Mouse (Mus musculus) heart, embryonic 12.5 days (tissue): ENCODE results near the gene Matn1. TPM values are rescaled to one million over a fixed set of nuclear protein-coding genes. Genes with fewer than 3 reads are reported as not detected.

Experiments
- ATAC-seq: fragments of 200-750 bp; cut with Nextera tagmentation; 2 replicates; pipeline ENCODE4 v1.8.0; 2017; ENCODE audit warnings: moderate TSS enrichment, moderate library complexity; ENCODE audit not compliant: insufficient number of reproducible peaks, low FRiP score
- H3K27ac ChIP-seq: fragments of 300-500 bp; sonication (generic); 2 replicates; pipeline ENCODE4 v1.5.1; 2016; ENCODE audit warnings: mild to moderate bottlenecking, moderate library complexity; ENCODE audit not compliant: poor library complexity, severe bottlenecking
- H3K27me3 ChIP-seq: fragments of 300-500 bp; sonication (generic); replicated peaks from 2 replicates; pipeline ENCODE4 v1.6.1; 2016; ENCODE audit warnings: mild to moderate bottlenecking, moderate library complexity
- H3K36me3 ChIP-seq: fragments of 300-500 bp; sonication (generic); 2 replicates; pipeline ENCODE4 v1.6.1; 2016; ENCODE audit warnings: mild to moderate bottlenecking, moderate library complexity
- H3K4me1 ChIP-seq: fragments of 300-500 bp; sonication (generic); replicated peaks from 2 replicates; pipeline ENCODE4 v1.6.1; 2016; ENCODE audit warnings: mild to moderate bottlenecking
- H3K4me2 ChIP-seq: fragments of 300-500 bp; sonication (generic); 2 replicates; pipeline ENCODE4 v1.6.1; 2016; ENCODE audit warnings: mild to moderate bottlenecking, moderate library complexity
- H3K4me3 ChIP-seq: fragments of 300-500 bp; sonication (generic); 2 replicates; pipeline ENCODE4 v1.5.1; 2016; ENCODE audit warnings: mild to moderate bottlenecking
- H3K9ac ChIP-seq: fragments of 300-500 bp; sonication (generic); 2 replicates; pipeline ENCODE4 v1.6.1; 2016; ENCODE audit warnings: mild to moderate bottlenecking, moderate library complexity
- H3K9me3 ChIP-seq: fragments of 300-500 bp; sonication (generic); replicated peaks from 2 replicates; pipeline ENCODE4 v1.6.1; 2016; ENCODE audit warnings: mild to moderate bottlenecking, moderate library complexity
- WGBS: fragments of 180-500 bp; shearing (Covaris S2); methylation state at CpG from one replicate; pipeline ENCODE4 v1.1.7; 2016; 5-methylcytosine and 5-hydroxymethylcytosine counted together
- polyA plus RNA-seq: library from polyadenylated mRNA; unstranded; fragments of >200 nt; fragmentation: Nextera tagmentation; extraction: Ambion mirVana; gene quantifications from 2 replicates; pipeline ENCODE4 v1.2.1, GENCODE M21; 2016

Gene Matn1
- polyA plus RNA-seq, 1 experiment from 2014 or later = 0.08 TPM

GRCm38 (mm10) chr4:130908133-130908532 is 36.1 kb upstream of the Matn1 start:
- Histone ChIP-seq H3K9me3 (no peaks in the 10 kb centered on the region), H3K4me2 (no peak overlapping the region), H3K4me3 (no peak overlapping the region), H3K27ac (no peak overlapping the region), H3K36me3 (no peaks in the 10 kb centered on the region), H3K27me3 (no peaks in the 10 kb centered on the region), H3K9ac (no peak overlapping the region), H3K4me1 (peaks cover 46% of the 10 kb centered on the region)
- WGBS = 88% methylated on average over 10 of the region's 10 CpGs
- ATAC-seq = no peak

- Histone ChIP-seq H3K36me3 (no peaks in the 10 kb centered on the region), H3K9me3 (no peaks in the 10 kb centered on the region), H3K27me3 (no peaks in the 10 kb centered on the region), H3K27ac (no peak overlapping the region), H3K4me1 (peaks cover 43% of the 10 kb centered on the region), H3K9ac (no peak overlapping the region), H3K4me3 (no peak overlapping the region), H3K4me2 (no peak overlapping the region)
- 56% methylated on average over 17 of the region's 17 CpGs for WGBS
- ATAC-seq = no peak
Observed at GRCm38 (mm10) chr4:130909167-130909874, 34.9 kb upstream of the Matn1 start.

DNA sequence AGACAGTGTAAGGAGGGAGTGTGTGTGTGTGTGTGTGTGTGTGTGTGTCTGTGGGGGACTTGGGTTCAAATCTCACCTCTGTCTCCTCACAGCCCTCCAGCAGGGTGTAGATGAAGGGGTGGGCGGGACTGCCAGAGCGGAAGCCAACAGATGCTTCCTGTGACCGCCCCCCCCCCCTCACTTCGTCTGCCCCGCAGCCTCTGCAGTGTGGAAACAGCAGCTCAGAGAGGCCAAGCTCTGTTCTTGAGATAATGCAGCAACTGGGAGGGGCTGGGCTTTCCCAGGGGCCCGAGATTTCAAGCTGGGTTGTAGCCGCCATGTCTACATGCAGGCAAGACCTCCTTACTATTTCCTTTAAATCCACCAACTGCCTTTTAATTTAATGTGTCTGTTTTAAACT is 33.5 kb upstream of the Matn1 start:
- H3K27me3 ChIP-seq = no peaks in the 10 kb centered on the region
- no peak overlapping the region for H3K27ac ChIP-seq
- no peak overlapping the region for H3K9ac ChIP-seq
- H3K4me2 ChIP-seq = no peak overlapping the region
- peak; percentile 53; the same call in 1 of the 2 replicates for ATAC-seq
- H3K36me3 ChIP-seq = no peaks in the 10 kb centered on the region
- no peak overlapping the region for H3K4me3 ChIP-seq
- H3K9me3 ChIP-seq = no peaks in the 10 kb centered on the region
- 19% methylated on average over 7 of the region's 7 CpGs for WGBS
- peaks cover 42% of the 10 kb centered on the region for H3K4me1 ChIP-seq

GRCm38 (mm10) chr4:130912626-130913025 is 31.6 kb upstream of the Matn1 start:
- no peak for ATAC-seq
- no peaks in the 10 kb centered on the region for H3K9me3 ChIP-seq
- no peaks in the 10 kb centered on the region for H3K27me3 ChIP-seq
- H3K27ac ChIP-seq = no peak overlapping the region
- 89% methylated on average over 3 of the region's 3 CpGs for WGBS
- H3K4me1 ChIP-seq = peaks cover 31% of the 10 kb centered on the region
- no peak overlapping the region for H3K4me3 ChIP-seq
- no peak overlapping the region for H3K4me2 ChIP-seq
- no peak overlapping the region for H3K9ac ChIP-seq
- H3K36me3 ChIP-seq = no peaks in the 10 kb centered on the region

DNA sequence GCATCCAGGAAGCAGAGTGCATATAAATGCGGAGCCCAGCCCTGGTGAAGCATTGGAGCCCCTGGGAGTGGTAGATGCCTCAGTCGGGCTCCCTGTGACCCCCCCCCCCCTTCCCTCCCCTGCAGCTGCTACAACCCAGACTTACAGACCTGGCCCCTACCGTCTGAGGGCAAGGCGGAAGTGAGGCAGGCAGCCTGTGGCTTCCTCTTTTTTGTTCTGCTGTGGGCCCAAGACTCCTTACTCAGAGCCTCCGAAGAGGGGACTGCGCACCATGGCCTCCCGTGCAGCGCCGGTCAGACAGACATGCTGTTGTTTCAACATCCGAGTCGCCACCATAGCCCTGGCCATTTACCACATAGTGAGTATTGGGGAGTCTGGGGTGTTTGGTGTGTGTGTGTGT is 31.1 kb upstream of the Matn1 start, which contains the start of gene Laptm5:
Laptm5 (plus strand) TSS at position 49 of the 400 bp plus-strand sequence.
- ATAC-seq = no peak
- Histone ChIP-seq H3K4me3 (no peak within 1 kb of the TSS), H3K27ac (no peak within 1 kb of the TSS)

DNA sequence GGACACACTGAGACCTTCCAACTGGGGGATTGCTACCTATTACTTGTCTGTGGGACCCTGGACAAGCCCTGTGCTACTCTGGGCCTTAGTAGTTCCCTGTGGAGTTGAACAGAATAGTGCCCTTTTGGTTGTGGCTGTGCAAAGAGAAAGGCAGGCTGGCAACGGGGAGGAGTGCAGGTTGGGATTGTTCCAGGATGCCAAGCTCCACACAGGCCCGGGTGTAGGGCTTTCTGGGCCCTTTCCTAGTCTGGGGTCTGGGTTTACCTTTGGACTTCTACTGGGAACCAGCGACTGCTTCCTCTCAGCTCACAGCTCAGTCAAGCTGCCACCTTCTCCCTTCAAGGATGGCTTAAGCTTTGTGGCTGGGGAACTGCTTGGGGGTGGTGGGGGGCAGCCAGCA is 30.7 kb upstream of the Matn1 start:
- Histone ChIP-seq H3K4me1 (peaks cover 31% of the 10 kb centered on the region), H3K4me3 (no peak overlapping the region), H3K9me3 (no peaks in the 10 kb centered on the region), H3K9ac (no peak overlapping the region), H3K36me3 (no peaks in the 10 kb centered on the region), H3K4me2 (no peak overlapping the region), H3K27ac (no peak overlapping the region), H3K27me3 (no peaks in the 10 kb centered on the region)
- no peak for ATAC-seq
- WGBS = 73% methylated on average over 3 of the region's 3 CpGs

More for the DNA sequence above, 31.1 kb upstream of the Matn1 start, which contains the start of gene Laptm5:
- Histone ChIP-seq H3K36me3 (no peaks in the 10 kb centered on the region), H3K4me1 (peaks cover 31% of the 10 kb centered on the region), H3K4me2 (no peak within 1 kb of the TSS), H3K9me3 (no peaks in the 10 kb centered on the region), H3K27me3 (no peaks in the 10 kb centered on the region), H3K9ac (no peak within 1 kb of the TSS)
- 60% methylated on average over 11 of the region's 11 CpGs for WGBS

DNA sequence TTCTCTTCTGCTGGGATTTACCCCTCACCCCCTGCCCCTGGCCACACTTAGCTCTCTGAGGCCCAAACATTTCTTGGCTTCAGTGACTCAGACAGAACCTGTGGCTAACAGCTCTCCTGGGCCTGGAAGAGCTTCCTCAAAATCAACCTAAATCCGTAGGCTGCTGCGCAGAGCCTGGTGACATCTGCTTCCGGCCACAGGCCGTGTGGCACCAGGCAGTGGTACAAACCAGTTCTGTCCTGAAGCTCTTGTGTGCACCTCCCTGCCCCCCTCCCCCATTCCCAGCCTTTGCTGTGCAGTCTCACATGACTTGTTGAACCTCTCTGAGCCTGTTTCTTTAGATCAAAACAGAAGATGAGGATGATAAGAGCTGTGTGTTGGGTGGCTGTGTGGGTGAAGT is 30.2 kb upstream of the Matn1 start:
- Histone ChIP-seq H3K4me3 (no peak overlapping the region), H3K9me3 (no peaks in the 10 kb centered on the region), H3K27ac (no peak overlapping the region), H3K4me1 (peaks cover 28% of the 10 kb centered on the region), H3K27me3 (no peaks in the 10 kb centered on the region), H3K4me2 (no peak overlapping the region), H3K36me3 (no peaks in the 10 kb centered on the region), H3K9ac (no peak overlapping the region)
- whole genome bisulfite sequencing = 69% methylated on average over 4 of the region's 4 CpGs
- no peak for ATAC-seq

DNA sequence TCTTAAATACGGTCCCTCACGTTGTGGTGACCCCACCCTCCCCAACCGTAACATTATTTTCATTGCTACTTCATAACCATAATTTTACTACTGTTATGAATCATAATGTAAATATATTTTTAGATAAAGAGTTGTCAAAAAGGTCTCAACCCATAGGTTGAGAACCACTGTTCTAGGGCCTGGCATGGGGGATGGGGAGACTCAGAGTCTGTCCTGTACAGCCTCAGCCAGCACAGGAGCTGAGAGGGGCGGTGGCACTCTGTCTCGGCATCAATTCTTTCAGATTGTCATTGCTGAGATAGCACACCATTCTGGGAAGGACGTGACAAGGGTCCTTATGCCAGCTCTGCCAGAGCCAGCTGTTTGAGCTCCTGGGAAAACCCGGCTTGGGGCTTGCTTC is 29.7 kb upstream of the Matn1 start:
- ATAC-seq = no peak
- no peak overlapping the region for H3K27ac ChIP-seq
- no peaks in the 10 kb centered on the region for H3K27me3 ChIP-seq
- H3K4me2 ChIP-seq = no peak overlapping the region
- H3K4me1 ChIP-seq = peaks cover 27% of the 10 kb centered on the region
- WGBS = 47% methylated on average over 7 of the region's 7 CpGs
- no peaks in the 10 kb centered on the region for H3K36me3 ChIP-seq
- H3K9ac ChIP-seq = no peak overlapping the region
- H3K4me3 ChIP-seq = no peak overlapping the region
- H3K9me3 ChIP-seq = no peaks in the 10 kb centered on the region

DNA sequence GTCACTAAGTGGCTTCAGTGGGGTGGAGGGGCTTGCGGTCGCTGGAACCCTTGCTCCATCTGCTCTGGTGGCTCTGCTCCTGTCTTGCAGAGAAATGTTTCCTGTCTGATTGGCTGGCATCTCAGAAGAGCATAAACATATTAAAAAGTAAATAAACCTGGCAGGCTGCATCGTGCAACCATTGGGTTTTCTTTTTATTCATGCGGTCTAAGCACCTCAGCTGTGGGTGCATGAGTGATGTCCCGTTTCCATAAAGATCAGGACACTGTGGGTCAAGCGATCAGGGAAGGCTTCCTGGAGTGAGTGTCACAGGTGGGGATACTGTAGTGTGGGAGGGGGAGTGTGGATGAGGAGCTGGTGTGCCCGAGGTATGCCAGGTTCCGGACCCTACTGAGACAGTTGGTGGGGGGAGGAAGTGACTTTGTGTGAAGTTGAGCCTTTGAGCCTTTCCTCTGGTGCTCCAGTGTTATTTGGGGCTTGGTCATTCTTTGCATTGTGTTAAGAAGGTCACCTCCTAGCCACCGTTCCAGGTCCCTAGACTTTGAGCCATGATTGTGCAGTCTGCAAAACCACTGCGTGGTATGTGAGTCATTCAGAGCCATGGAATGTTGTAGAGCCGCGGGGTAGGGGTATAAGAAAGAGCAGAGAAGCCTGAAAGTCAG is 29.0 kb upstream of the Matn1 start:
- Histone ChIP-seq H3K4me1 (peaks cover 30% of the 10 kb centered on the region), H3K27me3 (no peaks in the 10 kb centered on the region), H3K9me3 (no peaks in the 10 kb centered on the region), H3K4me3 (no peak overlapping the region), H3K27ac (no peak overlapping the region), H3K4me2 (no peak overlapping the region), H3K9ac (no peak overlapping the region), H3K36me3 (no peaks in the 10 kb centered on the region)
- 53% methylated on average over 12 of the region's 12 CpGs for WGBS
- ATAC-seq = no peak

DNA sequence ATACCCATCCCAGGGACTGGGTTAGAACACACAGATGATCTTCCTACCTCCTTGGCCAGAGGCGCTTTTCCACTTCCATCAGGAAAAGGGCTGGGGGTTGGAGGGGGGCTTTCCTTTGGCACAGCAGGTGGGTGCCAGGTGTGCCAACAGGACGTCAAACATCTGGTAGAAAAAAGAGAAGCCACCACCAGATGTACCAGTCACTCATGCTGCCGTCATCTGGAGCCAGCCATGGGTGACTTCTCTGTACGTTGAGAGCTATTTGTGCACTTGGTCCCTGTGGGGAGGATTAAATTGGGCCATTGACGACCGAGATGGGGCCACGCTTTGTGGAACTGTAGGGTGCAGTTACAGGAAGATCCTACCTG is 28.5 kb upstream of the Matn1 start:
- no peaks in the 10 kb centered on the region for H3K27me3 ChIP-seq
- no peak overlapping the region for H3K9ac ChIP-seq
- no peak overlapping the region for H3K27ac ChIP-seq
- H3K4me2 ChIP-seq = no peak overlapping the region
- ATAC-seq = no peak
- H3K4me3 ChIP-seq = no peak overlapping the region
- no peaks in the 10 kb centered on the region for H3K9me3 ChIP-seq
- H3K4me1 ChIP-seq = peaks cover 26% of the 10 kb centered on the region
- no peaks in the 10 kb centered on the region for H3K36me3 ChIP-seq
- 61% methylated on average over 7 of the region's 7 CpGs for WGBS

DNA sequence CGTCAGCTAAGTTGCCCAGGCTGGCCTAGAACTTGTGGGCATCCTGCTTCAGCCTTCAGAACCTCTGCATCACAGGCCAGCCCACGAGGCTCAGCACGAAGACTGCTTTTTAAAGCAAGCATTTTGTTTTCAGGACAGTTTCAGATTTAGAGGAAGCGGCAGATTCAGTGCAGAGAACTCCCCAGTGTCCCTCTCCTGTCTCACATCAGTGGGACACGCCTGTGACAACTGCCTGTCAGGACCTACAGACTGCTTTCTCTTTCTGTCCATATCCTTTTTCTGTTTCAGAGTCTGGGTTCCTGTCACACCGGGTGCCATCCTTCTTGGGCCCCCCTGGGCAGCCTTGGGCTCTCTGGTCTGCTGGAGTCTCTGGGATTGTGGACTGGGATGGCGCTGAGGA is 27.5 kb upstream of the Matn1 start:
- Histone ChIP-seq H3K27me3 (no peaks in the 10 kb centered on the region), H3K4me3 (no peak overlapping the region), H3K36me3 (no peaks in the 10 kb centered on the region), H3K4me1 (peaks cover 28% of the 10 kb centered on the region), H3K27ac (no peak overlapping the region), H3K4me2 (no peak overlapping the region), H3K9me3 (no peaks in the 10 kb centered on the region), H3K9ac (no peak overlapping the region)
- WGBS = 79% methylated on average over 7 of the region's 7 CpGs
- ATAC-seq = no peak
